Mouse (Mus musculus) heart, adult 11 months (tissue): ENCODE results near the gene Llgl1.

Experiments
- DNase-seq: peaks from one replicate; pipeline ENCODE4 v3.0.0; 2022

Llgl1 gene

DNA sequence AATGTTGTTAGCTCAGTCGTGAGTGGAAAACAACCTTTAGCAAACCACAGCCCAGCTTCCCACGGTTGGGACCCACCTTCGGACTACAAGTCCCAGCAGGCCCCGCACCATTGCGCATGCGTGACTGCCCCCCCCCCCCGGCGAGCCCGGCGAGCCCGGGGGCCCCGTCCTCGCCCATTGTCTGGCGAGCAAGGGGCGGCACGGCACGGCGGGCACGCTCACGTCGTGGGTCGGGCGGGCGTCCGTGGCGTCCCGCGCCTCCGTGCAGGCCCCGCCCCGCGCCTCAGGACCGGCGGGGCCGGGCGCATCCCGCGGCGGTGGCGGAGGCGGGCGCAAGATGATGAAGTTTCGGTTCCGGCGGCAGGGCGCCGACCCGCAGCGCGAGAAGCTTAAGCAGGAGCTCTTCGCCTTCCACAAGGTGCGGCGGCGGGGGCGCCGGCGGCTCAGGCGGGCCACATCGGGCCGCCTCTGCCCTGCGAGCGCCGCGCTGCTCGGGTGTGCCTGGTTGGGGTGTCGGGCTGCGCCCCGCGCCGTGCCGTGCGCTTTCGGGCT, at the start of gene Llgl1:
TSS of gene Llgl1 (plus strand) at position 200 of the 552 bp plus-strand sequence.
- DNase-seq = peak; percentile 99

DNA sequence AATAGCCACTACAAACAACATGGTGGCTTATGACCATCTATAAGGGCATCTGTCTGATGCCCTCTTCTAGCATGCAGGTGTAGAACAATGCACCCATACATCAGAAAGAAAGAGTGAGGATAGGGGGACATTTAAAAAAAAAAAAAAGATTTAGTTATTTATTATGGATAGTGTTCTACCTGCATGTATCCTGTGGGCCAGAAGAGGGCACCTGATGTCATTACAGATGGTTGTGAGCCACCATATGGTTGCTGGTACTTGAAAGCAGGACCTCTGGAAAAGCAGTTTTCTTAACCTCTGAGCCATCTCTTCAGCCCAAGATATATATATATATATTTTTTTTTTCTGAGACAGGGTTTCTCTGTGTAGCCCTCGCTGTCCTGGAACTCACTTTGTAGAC, 3.4 kb upstream of the Llgl1 start:
- DNase-seq = no peak

DNA sequence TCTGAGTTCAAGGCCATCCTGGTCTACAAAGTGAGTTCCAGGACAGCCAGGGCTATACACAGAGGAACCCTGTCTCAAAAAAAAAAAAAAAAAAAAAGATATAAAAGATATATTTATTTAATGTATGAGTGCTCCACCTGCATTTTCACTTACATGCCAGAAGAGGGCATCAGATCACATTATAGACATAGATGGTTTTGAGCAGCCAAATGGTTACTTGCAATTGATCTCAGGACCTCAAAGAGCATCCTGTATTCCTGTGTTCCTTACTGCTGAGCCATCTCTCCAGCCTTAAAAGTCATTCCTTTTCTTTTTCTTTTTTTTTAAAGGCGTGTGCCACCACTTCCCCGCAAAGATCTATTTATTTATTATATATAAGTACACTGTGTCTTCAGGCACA, 2.0 kb upstream of the Llgl1 start:
- DNase-seq = no peak

DNA sequence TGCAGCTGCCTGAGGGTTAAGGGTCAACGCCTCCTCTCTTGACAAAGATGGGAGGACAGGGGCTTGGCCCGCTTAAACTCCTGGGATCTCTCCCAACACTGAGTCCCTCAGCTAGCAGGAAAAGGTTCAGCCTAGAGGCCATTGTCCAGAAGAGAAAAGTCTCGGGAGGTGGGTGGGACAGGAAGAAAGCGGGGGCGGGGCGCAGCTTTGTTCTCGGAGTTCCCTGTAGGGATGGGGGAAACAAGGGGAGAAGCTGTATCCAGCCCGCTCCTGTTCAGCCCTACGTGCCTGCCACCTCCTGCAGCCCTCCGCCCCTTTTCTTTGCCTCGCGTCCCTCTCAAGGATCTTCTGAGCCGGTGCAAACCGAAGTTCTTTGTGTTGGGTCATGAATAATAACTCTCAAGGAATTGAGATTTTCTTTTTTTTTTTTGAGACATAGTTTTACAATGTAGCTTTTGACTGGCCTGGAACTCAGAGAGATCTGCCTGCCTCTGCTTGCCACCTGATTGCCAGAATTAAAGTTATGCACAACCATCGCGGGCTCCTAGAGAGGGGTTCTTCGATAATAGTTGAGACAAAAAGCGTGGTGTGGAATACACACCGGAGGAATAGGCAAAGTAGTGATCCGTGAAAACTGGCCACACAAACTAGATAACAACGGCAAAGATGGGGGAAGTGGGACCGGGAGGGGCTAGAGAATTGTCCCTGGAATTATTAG, 558 bp upstream of the Llgl1 start:
- DNase-seq = peak; percentile 99

DNA sequence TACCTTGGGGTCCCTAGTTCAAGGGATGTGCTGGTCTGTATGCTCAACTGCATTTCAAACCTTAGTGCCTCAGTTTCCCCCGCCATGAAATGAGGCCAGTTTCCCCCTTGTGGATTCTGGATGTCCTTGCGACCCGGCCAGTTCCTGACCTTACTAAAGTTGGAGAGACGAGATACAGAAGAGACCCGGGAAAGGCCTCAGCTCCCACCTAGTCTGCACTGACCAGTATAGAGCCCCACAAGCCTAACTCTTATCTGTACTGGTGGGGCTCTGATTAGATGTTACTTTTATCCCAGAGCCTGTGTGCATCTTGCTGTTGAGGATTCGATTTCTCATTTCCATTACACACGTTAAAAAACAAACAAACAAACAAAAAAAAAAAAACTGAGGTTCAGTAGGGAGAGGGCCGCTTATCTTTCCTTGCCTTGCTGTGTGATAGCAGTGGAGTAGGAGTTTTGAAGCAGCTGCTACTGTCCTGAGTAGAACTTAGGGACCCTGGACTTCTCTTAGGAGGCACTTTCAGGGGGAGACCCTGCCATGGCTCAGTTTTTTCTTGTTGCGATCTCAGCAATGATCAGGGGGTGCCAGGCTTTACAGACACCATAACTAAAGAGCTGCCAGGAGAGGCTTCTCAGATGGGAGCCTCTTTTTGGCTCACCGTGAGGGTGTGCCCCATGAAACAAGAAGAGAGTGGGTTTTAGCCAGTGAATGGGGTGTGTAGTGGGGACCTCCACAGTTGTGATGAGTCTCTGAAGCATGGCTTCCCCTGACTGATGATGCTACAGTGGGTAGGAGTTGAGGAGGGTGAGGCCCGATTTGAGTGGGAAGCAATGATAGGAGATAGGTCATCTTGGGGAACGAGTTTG, 1.0 kb downstream of the Llgl1 start:
- DNase-seq = peak; percentile 90

DNA sequence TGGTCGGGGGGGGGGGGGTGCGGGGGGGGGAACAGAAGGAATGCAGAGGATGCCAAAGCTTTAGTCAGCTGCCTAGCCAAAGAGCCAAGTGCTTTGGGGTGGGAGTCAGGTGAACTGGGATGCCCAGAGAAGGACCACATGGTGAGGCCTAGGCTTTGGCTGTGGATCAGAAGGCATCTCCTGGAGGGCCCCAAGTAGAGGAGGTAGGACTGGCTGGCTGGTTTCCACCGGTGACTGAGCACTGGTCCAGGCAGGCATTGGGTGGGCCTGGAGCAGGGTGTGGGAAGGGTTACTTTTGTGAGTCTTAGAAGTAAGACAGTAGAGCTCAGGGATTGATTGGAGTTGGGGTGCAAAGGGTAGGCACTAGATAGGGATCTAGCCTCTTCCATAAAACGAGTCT, 2.1 kb downstream of the Llgl1 start:
- DNase-seq = peak; percentile 92

DNA sequence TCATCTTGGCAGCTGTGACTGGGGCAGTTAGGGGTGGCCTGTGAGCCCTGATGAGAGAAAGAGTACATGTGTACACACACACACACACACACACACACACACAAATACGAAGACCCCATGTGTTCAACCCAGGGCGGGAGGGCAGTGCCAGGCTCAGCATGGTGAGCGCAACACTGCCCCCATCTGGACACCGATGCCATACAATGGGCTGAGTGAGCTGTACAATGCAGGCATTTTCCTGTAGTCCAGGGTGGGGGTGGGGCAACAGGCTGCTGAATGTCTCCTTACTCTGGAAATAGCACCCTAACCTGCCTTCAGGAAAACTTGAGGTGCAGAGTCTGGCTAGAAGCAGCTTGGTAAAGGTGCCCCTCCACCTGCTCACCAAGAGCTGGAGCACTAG, 3.6 kb downstream of the Llgl1 start:
- DNase-seq = peak; percentile 96

DNA sequence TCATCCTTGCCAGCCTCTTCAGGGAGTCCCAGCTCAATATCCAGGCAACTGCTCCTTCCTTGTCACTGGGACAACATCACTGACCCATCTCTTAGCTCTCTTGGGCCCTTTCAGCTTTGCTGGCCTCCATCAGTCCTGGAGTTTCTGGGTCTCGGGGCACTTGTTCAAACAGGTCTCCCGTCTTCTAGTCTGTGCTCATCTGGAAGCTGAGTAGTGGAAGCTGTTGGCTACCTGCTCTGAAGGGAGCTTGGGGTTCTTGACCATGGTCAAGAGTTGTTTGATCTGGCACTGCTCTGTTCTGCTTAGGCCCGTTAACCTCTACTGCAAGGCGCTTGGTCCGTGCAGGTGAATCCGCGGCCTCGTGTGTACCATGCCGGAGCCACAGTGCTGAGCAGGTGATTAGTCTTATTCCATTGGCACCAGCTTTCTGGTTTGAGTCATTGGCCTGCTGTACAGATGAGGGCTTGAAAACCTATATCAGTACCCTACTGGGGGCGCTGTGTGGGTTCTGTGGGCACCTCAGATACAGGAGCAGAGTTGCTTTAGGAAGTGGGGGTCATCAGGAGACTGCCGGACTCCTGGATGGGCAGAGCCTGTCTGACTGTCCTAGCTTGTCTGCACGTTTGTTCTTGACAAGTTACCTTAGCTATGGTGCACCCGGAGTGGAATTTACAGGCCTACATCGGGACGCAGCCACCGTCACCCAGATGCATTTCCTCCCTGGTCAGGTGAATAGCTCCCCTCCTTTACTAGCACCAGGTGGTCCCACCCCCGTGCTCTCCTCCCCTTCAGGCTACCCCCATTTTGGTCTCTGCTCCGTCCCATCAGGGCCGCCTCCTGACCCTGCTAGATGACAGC, 4.7 kb downstream of the Llgl1 start:
- peak; percentile 90 for DNase-seq

DNA sequence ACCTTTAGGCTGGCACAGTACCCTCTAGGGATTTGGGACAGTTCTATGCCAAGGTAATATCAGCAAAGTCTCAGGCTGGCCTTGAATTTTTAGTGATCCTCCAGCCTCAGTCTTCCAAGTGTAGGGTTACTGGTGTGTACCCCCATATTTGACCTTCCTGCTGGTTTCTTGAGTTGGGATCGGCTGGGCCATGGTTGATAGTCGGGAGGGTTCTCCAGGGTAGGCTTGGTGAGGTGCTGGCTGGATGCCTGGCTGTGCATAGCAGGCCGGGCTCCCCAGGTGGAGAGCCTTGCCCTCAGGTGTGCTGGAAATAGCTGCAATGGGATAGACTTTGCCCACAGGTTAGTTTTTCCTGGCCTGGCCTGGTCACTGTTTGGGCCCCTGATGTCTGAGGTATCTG, 5.7 kb downstream of the Llgl1 start:
- DNase-seq = peak; percentile 88

DNA sequence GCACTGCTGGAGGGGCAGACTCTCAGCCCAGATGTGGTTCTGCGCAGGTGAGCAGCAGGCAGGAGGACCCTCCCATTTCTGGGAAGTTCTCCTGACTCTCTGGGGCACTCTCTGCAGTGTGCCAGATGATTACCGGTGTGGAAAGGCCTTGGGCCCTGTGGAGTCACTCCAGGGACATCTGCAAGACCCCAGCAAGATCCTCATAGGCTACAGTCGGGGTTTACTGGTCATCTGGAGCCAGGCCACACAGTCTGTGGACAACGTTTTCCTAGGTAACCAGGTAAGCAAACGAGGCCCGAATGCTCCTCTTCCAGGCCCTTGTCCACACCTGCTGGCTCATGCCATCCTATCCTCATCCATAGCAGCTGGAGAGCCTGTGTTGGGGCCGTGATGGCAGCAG, 6.6 kb downstream of the Llgl1 start:
- peak; percentile 90 for DNase-seq

DNA sequence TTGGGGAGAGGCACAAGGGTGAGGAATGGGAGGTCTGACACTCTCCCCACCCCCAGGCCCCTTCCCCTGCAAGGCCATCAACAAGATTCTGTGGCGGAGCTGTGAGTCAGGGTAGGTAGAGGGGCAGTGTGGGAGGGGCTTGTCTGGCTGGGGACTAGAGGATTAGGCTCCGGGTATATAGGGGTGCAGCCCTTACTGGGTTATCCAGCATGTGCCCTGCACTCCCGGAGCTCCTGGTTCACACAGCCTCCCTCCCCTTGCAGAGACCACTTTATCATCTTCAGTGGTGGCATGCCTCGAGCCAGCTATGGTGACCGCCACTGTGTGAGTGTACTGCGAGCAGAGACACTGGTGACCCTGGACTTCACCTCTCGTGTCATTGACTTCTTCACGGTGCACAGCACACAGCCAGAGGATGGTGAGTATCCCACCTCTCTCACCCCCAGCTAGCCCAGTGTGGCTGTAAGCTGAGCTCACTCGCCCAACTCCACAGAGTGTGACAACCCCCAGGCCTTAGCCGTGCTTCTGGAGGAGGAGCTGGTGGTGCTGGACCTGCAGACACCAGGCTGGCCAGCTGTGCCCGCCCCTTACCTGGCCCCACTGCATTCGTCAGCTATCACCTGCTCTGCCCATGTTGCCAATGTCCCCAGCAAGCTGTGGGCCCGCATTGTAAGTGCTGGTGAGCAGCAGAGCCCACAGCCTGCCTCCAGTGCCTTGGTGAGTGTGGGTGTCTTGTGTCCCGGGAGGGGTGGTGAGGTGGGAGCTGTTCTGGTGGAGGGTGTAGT, 7.4 kb downstream of the Llgl1 start:
- DNase-seq = peak; percentile 92

DNA sequence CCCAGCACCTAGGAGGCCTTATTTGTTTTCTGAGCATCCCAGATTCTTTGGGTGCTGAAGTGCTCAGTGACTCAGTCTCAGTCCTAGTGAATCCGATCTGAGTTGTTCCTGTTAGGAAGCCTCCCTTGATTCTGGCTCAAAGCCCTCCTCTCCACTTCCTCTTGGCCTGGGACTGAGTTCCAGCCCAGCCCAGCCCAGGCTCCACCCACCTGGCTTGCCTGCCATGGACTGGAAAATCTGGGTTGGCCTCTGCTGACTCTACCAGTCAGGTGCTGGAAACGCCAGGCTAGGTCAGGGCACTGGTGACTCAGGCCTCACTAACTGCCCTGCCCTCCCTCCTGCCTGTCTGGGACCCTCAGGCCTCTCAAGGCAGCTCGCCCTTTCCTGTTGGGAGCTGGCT, 8.1 kb downstream of the Llgl1 start:
- peak; percentile 99 for DNase-seq

DNA sequence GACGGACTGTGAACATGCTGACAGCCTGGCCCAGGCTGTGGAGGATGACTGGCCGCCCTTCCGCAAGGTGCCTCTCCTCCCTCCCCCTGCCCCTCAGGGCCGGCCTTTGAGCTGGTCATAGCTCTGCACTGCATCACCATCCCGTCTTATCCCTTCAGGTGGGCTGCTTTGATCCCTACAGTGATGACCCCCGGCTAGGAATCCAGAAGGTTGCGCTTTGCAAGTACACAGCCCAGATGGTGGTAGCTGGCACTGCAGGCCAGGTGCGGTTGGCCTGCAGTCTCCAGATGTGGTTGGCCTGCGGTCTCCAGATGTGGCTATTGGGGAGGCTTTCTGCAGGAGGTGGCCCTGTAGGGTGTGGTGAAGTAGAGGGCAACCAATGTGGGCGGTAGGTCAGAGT, 9.1 kb downstream of the Llgl1 start:
- peak; percentile 91 for DNase-seq

DNA sequence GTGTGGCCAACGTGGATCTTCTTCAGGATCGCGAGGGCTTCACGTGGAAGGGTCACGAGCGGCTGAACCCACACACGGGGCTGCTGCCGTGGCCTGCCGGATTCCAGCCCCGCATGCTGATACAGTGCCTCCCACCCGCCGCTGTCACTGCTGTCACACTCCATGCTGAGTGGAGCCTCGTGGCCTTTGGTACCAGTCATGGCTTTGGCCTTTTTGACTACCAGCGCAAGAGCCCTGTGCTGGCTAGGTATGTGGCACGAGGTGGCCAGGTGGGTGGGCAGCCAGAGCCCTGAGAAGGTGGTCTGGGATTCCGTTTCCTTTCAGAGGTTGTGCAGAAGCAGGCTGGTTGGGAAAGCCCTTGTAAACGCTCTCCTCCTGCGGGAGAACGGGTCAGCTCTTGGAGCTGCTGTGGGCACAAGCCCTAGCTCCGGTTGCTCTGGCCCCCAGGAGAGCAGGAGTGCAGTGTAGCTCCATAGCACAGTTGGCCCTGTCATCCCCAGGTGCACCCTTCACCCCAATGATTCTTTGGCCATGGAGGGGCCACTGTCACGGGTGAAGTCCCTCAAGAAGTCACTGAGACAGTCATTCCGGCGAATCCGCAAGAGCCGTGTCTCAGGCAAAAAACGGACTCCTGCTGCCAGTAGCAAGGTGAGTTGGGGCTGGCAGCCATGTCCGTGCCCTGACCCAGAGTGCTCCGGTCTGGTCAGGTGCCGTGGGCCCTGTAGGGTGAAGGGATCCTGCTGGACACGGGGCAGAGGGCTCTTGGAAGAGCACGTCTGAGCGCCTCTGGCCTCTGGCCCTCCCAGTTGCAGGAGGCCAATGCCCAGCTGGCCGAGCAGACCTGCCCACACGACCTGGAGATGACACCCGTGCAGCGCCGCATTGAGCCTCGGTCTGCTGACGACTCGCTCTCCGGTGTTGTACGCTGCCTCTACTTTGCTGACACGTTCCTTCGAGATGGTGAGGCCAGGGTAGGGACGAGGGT, 10.2 kb downstream of the Llgl1 start:
- peak; percentile 89 for DNase-seq

DNA sequence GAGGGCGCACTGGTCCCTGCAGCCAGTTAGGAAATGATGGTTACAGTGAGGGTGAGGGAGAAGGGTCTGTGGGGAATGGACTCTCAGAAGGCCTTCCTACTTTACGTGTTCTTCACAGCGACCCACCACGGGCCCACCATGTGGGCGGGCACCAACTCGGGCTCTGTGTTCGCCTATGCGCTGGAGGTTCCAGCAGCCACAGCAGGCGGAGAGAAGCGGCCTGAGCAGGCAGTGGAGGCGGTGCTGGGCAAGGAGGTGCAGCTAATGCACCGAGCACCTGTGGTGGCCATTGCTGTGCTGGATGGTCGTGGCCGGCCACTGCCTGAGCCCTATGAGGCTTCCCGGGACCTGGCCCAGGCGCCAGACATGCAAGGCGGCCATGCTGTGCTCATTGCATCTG, 11.7 kb downstream of the Llgl1 start:
- DNase-seq = peak; percentile 89

DNA sequence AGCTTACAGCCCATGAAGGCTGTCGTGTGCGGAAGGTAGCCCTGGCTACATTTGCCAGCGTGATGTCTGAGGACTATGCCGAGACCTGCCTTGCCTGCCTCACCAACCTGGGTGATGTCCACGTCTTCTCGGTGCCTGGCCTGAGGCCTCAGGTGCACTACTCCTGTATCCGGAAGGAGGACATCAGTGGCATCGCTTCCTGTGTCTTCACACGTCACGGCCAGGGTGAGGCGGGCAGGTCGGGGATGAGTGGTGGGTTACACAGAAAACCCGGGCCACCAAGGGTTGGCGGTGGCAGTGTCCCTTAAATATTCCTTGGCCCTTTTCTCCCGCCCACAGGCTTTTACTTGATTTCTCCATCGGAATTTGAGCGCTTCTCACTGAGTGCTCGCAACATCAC, 12.5 kb downstream of the Llgl1 start:
- peak; percentile 89 for DNase-seq

DNA sequence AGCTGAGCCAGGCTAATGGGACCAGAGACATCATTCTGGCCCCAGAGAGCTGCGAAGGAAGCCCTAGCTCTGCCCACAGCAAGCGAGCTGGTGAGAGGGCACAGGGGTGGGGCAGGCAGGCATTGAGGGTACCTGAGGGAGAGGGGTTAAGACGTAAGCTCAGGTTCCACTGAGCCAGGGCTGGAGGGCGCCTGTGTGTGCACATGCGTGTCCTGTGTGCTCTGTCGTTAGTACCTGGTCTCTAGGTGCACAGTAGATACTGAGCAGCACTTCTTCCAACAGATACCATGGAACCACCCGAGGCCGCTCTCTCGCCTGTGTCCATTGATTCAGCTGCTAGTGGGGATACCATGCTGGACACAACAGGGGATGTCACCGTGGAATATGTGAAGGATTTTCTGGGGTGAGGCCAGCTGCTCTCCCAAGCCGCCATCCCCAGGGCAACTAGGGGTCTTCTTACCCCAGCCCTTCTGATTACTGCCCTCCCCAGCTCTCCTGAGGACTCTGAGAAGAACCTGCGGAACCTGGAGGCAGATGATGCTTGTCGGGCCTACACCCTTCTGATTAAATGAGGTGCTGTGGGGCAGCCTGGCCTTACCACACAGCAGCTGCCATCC, 13.2 kb downstream of the Llgl1 start:
- DNase-seq = peak; percentile 90

DNA sequence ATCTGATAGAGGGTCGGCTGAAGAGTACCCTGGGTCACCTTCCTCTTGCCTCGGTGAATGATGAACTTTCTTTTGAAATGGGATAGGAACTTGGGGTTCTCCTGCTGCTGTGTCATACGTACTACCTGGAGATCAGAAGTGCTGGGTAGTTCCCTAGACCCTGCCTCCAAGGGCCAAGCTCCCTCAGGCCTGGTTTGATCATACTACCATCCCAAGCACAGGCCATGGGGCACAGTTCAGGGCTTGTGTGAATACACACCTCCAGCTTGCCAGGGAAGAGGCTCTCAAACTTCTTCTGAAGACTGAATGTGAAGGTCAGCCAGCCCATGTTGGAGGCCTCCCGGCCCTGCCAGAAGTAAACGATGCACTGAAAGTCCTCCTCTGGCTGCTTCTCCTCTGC, 16.3 kb downstream of the Llgl1 start:
- DNase-seq = peak; percentile 88

DNA sequence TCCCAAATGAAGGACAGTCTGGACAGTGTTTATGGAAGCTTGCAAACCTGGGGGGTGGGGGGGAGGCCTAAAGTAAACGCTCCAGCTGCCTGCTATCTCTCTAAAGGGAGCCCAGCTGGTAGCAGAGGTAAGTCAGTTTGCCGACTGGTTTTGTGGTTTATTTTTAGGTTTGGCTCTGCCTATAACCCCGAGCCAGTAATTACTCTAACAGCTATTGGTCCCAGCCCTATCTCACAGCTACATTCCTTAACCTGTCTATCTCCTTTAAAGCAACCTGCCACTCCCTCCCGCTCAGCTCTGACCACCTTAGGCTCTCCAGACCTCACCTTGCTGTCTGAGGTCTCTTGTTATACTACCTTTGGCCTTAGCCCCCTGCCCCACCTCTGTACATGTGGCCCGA, 19.7 kb downstream of the Llgl1 start:
- no peak for DNase-seq

DNA sequence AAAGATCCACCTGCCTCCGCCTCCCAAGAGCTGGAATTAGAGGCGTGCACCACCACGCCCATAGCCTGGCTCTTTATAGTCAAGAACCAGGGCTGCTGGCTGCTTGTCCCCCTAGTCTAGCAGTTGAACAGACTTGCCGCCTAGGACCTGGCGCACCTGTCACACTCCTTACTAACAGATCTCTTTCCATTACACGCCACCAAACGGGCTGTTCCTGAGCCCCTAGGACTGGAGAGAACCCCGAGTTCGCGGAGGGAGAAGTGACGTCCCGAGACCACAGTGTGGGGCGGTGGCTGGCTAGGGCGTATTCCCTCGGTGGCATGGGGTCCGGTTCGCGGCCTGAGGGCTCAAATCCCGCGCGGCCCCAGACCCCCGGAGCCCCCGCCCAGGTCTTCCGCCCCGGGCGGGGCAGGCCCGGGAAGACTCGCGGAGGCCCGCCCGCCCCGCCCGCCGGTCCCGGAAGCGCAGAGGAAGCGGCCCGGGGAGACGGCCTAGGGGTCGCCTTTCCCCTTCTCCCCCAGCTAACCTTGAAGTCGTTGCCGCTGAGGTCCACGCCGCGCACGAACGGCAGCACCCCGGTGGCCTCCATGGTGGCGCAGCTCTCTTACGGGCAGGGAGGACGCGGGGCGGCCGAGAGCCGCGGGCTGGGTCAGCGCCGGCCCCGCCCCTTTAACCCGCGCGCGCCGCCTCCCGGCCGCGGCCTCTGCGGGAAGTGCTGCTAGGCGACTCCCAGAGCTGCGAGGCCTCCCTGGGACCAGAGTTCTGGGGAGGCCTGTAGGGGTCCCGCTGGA, 27.3 kb downstream of the Llgl1 start, which contains the start of gene Flii:
TSS of gene Flii (minus strand) at position 663 of the 791 bp plus-strand sequence.
- peak; percentile 98 for DNase-seq
